Mouse (Mus musculus) thymus, postnatal 25 days (tissue): ENCODE results near the gene Gm6803.
"Not testable (repeated sequence)": the region's sequence is repeated elsewhere in the genome, so short reads cannot be mapped to it uniquely, and the experiment has no call there.

Source experiments
- DNase-seq: peaks from one replicate; pipeline ENCODE4 v3.0.0; 2022

Gm6803 gene

GRCm38 (mm10) chr12:88018671-88019070 is at the start of gene Gm6803:
Gene Gm6803 (minus strand): TSS chr12:88018771.
- not testable (repeated sequence) for DNase-seq

GRCm38 (mm10) chr12:88045226-88045625 is 26.7 kb upstream of the Gm6803 start:
- DNase-seq: not testable (repeated sequence)

GRCm38 (mm10) chr12:88039703-88040102 is 21.1 kb upstream of the Gm6803 start:
- DNase-seq: not testable (repeated sequence)

DNA sequence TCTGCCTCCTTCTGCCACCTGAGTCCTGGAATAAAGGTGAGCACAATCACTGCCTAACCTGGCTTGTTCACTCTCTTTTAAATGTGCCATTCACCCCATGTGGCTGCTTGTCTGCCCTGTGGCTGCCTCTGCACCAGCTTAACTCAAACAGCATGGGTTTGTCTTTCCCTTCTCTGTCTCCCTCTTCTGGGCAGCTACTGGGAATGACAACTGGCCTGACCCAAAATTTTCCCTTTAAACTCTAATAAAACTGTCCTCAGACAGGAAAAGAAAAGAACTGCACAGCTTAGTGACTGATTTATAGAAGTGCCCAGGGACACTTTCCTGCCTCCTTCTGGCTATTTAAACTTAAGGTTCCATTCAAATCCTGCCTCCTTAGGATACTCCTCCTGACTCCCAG is 20.5 kb upstream of the Gm6803 start:
- not testable (repeated sequence) for DNase-seq

DNA sequence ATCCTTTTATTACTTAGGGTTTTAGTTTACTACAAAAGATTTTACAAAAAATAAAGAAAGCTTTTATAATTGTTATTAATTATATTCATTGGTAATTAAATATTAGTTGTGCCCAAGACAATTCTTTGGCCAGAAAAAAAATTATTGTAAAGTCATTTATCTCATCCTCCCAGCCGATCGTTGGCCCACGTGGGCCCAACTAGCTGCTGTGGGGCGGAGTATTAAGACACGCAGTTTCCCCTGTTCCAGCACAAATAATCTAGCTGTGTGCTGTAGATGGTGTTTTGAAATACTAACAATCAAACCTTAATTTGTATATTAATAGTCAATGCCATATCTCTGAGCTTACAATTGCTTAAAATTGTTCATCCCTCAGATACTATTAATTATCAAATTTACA is 13.7 kb upstream of the Gm6803 start:
- not testable (repeated sequence) for DNase-seq

GRCm38 (mm10) chr12:88026704-88027103 is 8.1 kb upstream of the Gm6803 start, which contains the start of gene Gm2056:
Gene Gm2056 (plus strand): TSS chr12:88027004.
- DNase-seq: not testable (repeated sequence)

GRCm38 (mm10) chr12:88011548-88011947 is 7.0 kb downstream of the Gm6803 start, which contains the start of gene Gm2075:
Gene Gm2075 (plus strand): TSS chr12:88011848.
- not testable (repeated sequence) for DNase-seq

- DNase-seq: not testable (repeated sequence)
These were observed 14.5 kb downstream of the Gm6803 start for GRCm38 (mm10) chr12:88004118-88004517.

GRCm38 (mm10) chr12:87984000-87984399 is 34.6 kb downstream of the Gm6803 start:
- not testable (repeated sequence) for DNase-seq
